Mouse (Mus musculus): ENCODE results near the gene Ccr4. TPM values are rescaled to one million over a fixed set of nuclear protein-coding genes. Genes with fewer than 3 reads are reported as not detected.

Ccr4 gene
- polyA plus RNA-seq, 1 experiment from 2014 or later: not detected

DNA sequence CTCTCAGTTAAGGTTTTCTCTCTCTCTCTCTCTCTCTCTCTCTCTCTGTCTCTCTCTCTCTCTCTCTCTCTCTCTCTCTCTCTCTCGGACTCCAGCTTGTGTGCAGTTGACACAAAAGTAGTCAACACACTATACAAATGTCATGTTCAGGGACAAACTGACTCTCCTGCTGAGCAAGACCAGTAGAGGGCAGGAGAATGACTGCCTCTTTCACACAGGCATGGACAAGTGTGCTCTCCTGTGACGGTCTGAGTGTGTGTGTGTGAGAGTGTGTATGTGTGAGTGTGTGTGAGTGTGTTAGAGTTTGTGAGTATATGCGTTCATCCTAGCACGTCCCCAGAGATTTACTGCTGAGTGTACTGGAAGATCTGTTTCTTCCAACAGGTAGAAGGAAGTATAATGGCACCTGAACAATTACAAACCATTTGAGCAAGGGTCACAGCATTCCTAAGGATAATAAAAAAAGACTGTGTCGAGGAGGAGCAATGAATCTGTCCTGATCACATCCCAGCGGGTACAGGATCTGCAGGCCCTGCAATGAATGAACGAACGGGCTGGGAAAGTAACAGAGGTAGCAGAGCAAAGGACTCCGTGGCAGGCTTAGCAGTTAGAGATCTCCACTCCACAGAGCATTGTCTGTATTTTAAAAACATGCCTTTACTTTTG is 14.2 kb upstream of the Ccr4 start:
- no peak for DNase-seq (ENCODE audit: low spot score)
- H3K9ac ChIP-seq (ENCODE audit: low read length): no peak overlapping the region
- no peaks in the 10 kb centered on the region for H3K4me1 ChIP-seq (replicated peaks; ENCODE audit: control insufficient read depth, insufficient read depth, low read length)
- H3K27me3 ChIP-seq (ENCODE audit: control insufficient read depth, insufficient read depth, low read length): no peaks in the 10 kb centered on the region
- H3K4me2 ChIP-seq (ENCODE audit: low read depth, low read length, severe bottlenecking): no peak overlapping the region
- peaks cover 2% of the 10 kb centered on the region for H3K36me3 ChIP-seq (ENCODE audit: control insufficient read depth, insufficient read depth, low read length)
- peaks cover 2% of the 10 kb centered on the region for H3K9me3 ChIP-seq (ENCODE audit: control insufficient read depth, low read length)
- 71% methylated on average over 9 of the region's 9 CpGs for WGBS
- ATAC-seq (replicated peaks; ENCODE audit: low FRiP score): no peak
- no peak overlapping the region for H3K4me3 ChIP-seq (ENCODE audit: low read depth, low read length)
- H3K27ac ChIP-seq (ENCODE audit: low read depth, low read length): no peak overlapping the region

DNA sequence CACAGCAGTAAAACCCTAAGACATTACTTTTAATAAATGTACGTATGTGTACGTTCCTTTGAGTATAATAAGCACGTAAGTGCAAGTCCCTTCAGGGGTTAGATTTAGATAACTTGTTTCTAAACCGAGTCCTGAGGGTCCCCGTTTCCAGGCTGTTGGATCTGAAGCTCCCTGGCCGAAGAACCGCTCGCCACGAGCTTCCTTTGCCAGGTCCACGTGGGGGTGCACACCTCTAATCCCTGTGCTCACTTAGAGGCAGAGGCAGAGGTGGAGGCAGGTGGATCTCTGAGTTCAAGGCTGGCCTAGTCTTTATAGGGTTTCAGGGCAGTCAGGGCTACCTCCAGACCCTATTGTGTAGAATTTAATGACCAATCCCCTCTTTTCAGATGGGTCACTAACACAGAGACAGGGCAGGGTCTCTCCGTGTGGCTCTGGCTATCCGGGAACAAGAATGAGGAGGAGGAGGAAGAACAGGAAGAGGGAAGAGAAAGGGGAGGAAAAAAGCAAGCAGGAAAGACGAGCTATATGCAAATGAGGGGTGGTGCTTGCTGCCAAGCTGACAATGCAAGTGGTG is 13.3 kb upstream of the Ccr4 start:
- WGBS: 80% methylated on average over 13 of the region's 13 CpGs
- peaks cover 11% of the 10 kb centered on the region for H3K36me3 ChIP-seq (ENCODE audit: control insufficient read depth, insufficient read depth, low read length)
- H3K27ac ChIP-seq (ENCODE audit: low read depth, low read length): no peak overlapping the region
- no peaks in the 10 kb centered on the region for H3K27me3 ChIP-seq (ENCODE audit: control insufficient read depth, insufficient read depth, low read length)
- ATAC-seq (replicated peaks; ENCODE audit: low FRiP score) (no peak), DNase-seq (ENCODE audit: low spot score) (no peak)
- H3K9ac ChIP-seq (ENCODE audit: low read length): no peak overlapping the region
- no peaks in the 10 kb centered on the region for H3K4me1 ChIP-seq (replicated peaks; ENCODE audit: control insufficient read depth, insufficient read depth, low read length)
- no peak overlapping the region for H3K4me3 ChIP-seq (ENCODE audit: low read depth, low read length)
- H3K9me3 ChIP-seq (ENCODE audit: control insufficient read depth, low read length): peaks cover 12% of the 10 kb centered on the region
- H3K4me2 ChIP-seq (ENCODE audit: low read depth, low read length, severe bottlenecking): no peak overlapping the region

DNA sequence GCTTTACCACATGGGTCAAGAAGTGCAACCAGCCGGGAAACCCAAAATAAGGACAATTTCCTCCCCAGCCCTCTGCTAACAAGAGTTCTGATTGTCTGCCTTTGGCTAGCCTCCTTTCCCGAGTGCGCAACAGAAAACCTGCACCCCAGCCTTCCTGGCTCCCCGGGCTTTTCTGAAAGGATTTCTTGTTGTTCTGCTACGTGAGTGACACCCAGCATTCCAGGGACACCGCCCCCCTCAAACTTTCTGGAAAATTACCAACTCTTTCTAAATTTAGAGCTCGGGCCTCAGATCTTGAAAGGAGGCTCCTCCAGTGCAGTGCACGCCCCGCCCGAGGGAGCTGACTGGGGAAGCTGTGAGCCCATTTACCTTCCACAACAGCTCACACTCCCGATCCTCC is 10.6 kb upstream of the Ccr4 start, which contains the start of gene C130032M10Rik:
TSS of gene C130032M10Rik (plus strand) at position 334 of the 400 bp plus-strand sequence.
- Histone ChIP-seq H3K4me1 (replicated peaks; ENCODE audit: control insufficient read depth, insufficient read depth, low read length) (no peaks in the 10 kb centered on the region), H3K27ac (ENCODE audit: low read depth, low read length) (no peak within 1 kb of the TSS), H3K4me2 (ENCODE audit: low read depth, low read length, severe bottlenecking) (no peak within 1 kb of the TSS), H3K27me3 (ENCODE audit: control insufficient read depth, insufficient read depth, low read length) (no peaks in the 10 kb centered on the region), H3K9ac (ENCODE audit: low read length) (no peak within 1 kb of the TSS), H3K9me3 (ENCODE audit: control insufficient read depth, low read length) (peaks cover 20% of the 10 kb centered on the region), H3K36me3 (ENCODE audit: control insufficient read depth, insufficient read depth, low read length) (peaks cover 25% of the 10 kb centered on the region), H3K4me3 (ENCODE audit: low read depth, low read length) (no peak within 1 kb of the TSS)
- no peak for DNase-seq (ENCODE audit: low spot score)
- WGBS: 93% methylated on average over 11 of the region's 11 CpGs
- ATAC-seq (replicated peaks; ENCODE audit: low FRiP score): no peak

DNA sequence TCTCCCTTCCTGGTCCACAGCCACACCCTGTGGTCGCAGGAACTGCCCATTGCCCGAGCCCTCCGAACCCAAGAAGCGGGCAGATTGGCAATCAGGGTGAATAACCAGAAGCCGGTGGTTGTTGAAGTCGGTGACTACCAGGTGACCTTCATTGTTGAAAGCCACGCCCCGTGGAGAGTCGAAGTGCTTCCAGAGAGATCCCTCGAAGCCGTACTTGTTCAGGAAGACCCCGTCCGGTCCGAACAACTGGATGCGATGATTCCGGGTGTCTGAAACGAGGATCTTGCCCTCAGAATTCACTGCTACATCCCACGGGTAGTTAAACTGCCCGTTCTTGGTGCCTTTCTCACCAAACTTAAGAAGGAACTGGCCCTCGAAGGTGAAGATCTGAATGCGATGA is 8.1 kb upstream of the Ccr4 start:
- no peak for ATAC-seq (replicated peaks; ENCODE audit: low FRiP score)

DNA sequence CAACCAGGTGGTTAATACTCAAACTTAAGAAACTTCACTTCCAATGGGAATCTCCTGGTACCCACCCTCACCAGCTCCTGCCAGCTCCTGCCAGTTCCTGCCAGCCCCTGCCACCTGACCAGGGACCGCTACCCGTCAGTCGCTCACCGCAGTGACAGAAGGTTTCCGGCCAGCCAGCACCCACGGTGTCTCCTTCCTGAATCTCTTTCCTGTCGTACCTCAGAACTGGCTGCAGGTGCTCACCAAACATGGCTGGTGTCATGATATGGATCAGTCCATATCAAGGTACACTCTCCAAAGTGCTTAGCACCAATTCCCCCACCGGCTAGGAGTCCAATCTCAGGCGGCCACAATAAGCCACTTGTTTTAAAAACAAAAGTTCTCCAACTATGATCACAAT is 5.1 kb upstream of the Ccr4 start:
- no peak for DNase-seq (ENCODE audit: low spot score)

More for the DNA sequence above, 8.1 kb upstream of the Ccr4 start:
- H3K9me3 ChIP-seq (ENCODE audit: control insufficient read depth, low read length): peaks cover 20% of the 10 kb centered on the region
- H3K4me1 ChIP-seq (replicated peaks; ENCODE audit: control insufficient read depth, insufficient read depth, low read length): no peaks in the 10 kb centered on the region
- no peak overlapping the region for H3K4me2 ChIP-seq (ENCODE audit: low read depth, low read length, severe bottlenecking)
- no peak overlapping the region for H3K4me3 ChIP-seq (ENCODE audit: low read depth, low read length)
- peaks cover 27% of the 10 kb centered on the region for H3K36me3 ChIP-seq (ENCODE audit: control insufficient read depth, insufficient read depth, low read length)
- H3K27me3 ChIP-seq (ENCODE audit: control insufficient read depth, insufficient read depth, low read length): no peaks in the 10 kb centered on the region
- no peak for DNase-seq (ENCODE audit: low spot score)
- H3K9ac ChIP-seq (ENCODE audit: low read length): no peak overlapping the region
- 98% methylated on average over 21 of the region's 21 CpGs for WGBS
- no peak overlapping the region for H3K27ac ChIP-seq (ENCODE audit: low read depth, low read length)

DNA sequence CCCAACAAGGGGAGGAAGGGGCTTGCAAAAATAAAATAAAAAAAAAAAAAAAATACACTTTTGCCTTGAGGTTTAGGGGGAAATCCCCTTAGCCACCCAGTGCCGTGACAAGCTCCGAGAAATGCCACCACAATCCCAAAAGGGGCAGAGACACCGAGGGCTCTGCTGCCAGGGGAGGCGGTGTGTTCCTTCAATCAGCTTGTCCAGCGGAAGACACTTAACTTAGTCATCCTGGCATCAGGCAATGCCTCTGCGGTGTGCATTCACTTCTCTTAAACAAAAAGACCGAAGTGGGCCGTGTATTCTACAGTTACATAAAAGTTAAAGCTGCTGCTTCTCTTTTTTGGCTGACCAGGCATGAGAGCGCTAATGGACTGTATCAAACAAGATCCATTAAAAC is 2.7 kb upstream of the Ccr4 start:
- Histone ChIP-seq H3K9me3 (ENCODE audit: control insufficient read depth, low read length) (peaks cover 2% of the 10 kb centered on the region), H3K27ac (ENCODE audit: low read depth, low read length) (no peak overlapping the region), H3K9ac (ENCODE audit: low read length) (no peak overlapping the region), H3K27me3 (ENCODE audit: control insufficient read depth, insufficient read depth, low read length) (no peaks in the 10 kb centered on the region), H3K4me2 (ENCODE audit: low read depth, low read length, severe bottlenecking) (no peak overlapping the region), H3K36me3 (ENCODE audit: control insufficient read depth, insufficient read depth, low read length) (peaks cover 10% of the 10 kb centered on the region), H3K4me1 (replicated peaks; ENCODE audit: control insufficient read depth, insufficient read depth, low read length) (no peaks in the 10 kb centered on the region), H3K4me3 (ENCODE audit: low read depth, low read length) (no peak overlapping the region)
- no peak for DNase-seq (ENCODE audit: low spot score)
- 92% methylated on average over 9 of the region's 9 CpGs for WGBS
- ATAC-seq (replicated peaks; ENCODE audit: low FRiP score): no peak

More for the DNA sequence above, 5.1 kb upstream of the Ccr4 start:
- Histone ChIP-seq H3K4me3 (ENCODE audit: low read depth, low read length) (no peak overlapping the region), H3K36me3 (ENCODE audit: control insufficient read depth, insufficient read depth, low read length) (peaks cover 27% of the 10 kb centered on the region), H3K9me3 (ENCODE audit: control insufficient read depth, low read length) (peaks cover 20% of the 10 kb centered on the region), H3K4me2 (ENCODE audit: low read depth, low read length, severe bottlenecking) (no peak overlapping the region), H3K4me1 (replicated peaks; ENCODE audit: control insufficient read depth, insufficient read depth, low read length) (no peaks in the 10 kb centered on the region), H3K9ac (ENCODE audit: low read length) (no peak overlapping the region), H3K27ac (ENCODE audit: low read depth, low read length) (no peak overlapping the region), H3K27me3 (ENCODE audit: control insufficient read depth, insufficient read depth, low read length) (no peaks in the 10 kb centered on the region)
- 98% methylated on average over 9 of the region's 9 CpGs for WGBS
- ATAC-seq (replicated peaks; ENCODE audit: low FRiP score): no peak

DNA sequence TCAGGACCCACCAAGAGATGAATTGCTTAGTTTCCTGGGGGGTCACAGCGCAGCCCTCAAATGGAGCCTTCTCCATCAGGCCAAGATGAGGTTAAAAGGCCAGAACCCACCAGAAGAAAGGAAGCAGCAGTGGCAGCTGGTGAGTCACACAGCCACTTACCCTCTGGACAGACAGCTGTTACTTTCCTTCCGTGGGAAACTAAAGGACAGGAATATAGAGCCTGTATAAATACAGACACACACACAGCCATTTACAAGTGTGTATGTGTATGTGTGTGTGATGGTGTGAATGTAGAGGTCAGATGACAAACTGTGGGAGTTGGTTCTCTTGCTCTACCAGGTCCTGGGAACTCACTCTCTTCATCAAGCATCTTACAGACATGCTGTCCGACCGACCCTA is 1.8 kb upstream of the Ccr4 start:
- peaks cover 3% of the 10 kb centered on the region; the same call in 1 of the 2 replicates for H3K36me3 ChIP-seq (ENCODE audit: control insufficient read depth, insufficient read depth, low read length)
- no peak overlapping the region for H3K9ac ChIP-seq (ENCODE audit: low read length)
- no peaks in the 10 kb centered on the region for H3K27me3 ChIP-seq (ENCODE audit: control insufficient read depth, insufficient read depth, low read length)
- no peak overlapping the region for H3K4me3 ChIP-seq (ENCODE audit: low read depth, low read length)
- no peaks in the 10 kb centered on the region for H3K4me1 ChIP-seq (replicated peaks; ENCODE audit: control insufficient read depth, insufficient read depth, low read length)
- no peaks in the 10 kb centered on the region; the same call in 1 of the 2 replicates for H3K9me3 ChIP-seq (ENCODE audit: control insufficient read depth, low read length)
- H3K27ac ChIP-seq (ENCODE audit: low read depth, low read length): no peak overlapping the region
- no peak for DNase-seq (ENCODE audit: low spot score)
- no peak for ATAC-seq (replicated peaks; ENCODE audit: low FRiP score)
- H3K4me2 ChIP-seq (ENCODE audit: low read depth, low read length, severe bottlenecking): no peak overlapping the region
- WGBS: 94% methylated on average over 4 of the region's 4 CpGs

DNA sequence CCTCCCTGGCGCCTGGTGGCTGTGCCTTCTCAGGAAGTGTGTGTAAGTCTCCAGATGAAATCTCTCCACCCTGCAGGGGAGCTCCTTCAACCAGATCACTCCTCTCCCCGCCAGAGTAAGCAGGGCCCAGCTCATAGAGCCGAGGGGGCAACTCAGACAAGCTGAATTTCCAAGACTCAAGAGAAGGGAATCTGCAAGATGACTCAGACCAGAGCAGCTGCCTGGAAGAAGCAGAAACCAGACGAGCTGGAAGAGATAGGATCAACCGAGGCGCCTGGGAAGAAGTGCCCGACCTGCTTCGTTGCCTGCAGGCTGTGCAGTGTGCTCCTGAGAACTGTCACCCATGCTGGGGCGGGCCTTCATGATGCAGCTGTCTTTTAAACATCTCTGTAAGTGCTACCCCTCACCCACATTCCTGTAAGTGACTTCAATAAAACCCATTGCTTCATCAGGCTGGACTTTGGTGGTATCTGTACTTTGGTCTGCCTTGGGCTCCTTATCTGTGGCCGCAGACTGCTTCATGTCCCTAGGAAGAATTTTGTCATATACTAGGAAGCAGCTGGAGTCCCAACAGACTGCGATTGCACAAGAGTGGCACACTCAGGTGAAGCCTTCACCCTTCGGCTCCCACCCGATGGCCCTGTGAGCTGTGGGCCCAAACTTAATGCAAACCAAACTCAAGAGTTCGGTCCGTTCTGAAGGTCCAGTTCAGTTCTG is 1.8 kb downstream of the Ccr4 start:
- ATAC-seq (replicated peaks; ENCODE audit: low FRiP score) (no peak), DNase-seq (ENCODE audit: low spot score) (no peak)
- no peaks in the 10 kb centered on the region for H3K9me3 ChIP-seq (ENCODE audit: control insufficient read depth, low read length)
- H3K4me1 ChIP-seq (replicated peaks; ENCODE audit: control insufficient read depth, insufficient read depth, low read length): no peaks in the 10 kb centered on the region
- H3K9ac ChIP-seq (ENCODE audit: low read length): no peak overlapping the region
- WGBS: 71% methylated on average over 15 of the region's 15 CpGs
- no peak overlapping the region for H3K27ac ChIP-seq (ENCODE audit: low read depth, low read length)
- H3K4me3 ChIP-seq (ENCODE audit: low read depth, low read length): no peak overlapping the region
- H3K36me3 ChIP-seq (ENCODE audit: control insufficient read depth, insufficient read depth, low read length): no peaks in the 10 kb centered on the region
- no peaks in the 10 kb centered on the region for H3K27me3 ChIP-seq (ENCODE audit: control insufficient read depth, insufficient read depth, low read length)
- no peak overlapping the region for H3K4me2 ChIP-seq (ENCODE audit: low read depth, low read length, severe bottlenecking)
